Mouse (Mus musculus) ES-Bruce4 (cell line): ENCODE data around the gene Alkbh7. TPM values are rescaled to one million over a fixed set of nuclear protein-coding genes. Genes with fewer than 3 reads are reported as not detected.

Experiments
- H3K27ac ChIP-seq: 2 replicates; pipeline ENCODE4 v1.5.1; 2012; ENCODE audit warnings: low read length, inconsistent platforms; ENCODE audit not compliant: insufficient read depth
- H3K27me3 ChIP-seq: 2 replicates; pipeline ENCODE4 v1.6.1; 2012; ENCODE audit warnings: mild to moderate bottlenecking, low read length, inconsistent platforms; ENCODE audit not compliant: control insufficient read depth, poor library complexity, insufficient read depth, severe bottlenecking
- H3K36me3 ChIP-seq: 2 replicates; pipeline ENCODE4 v1.6.1; 2012; ENCODE audit warnings: inconsistent platforms, mild to moderate bottlenecking, low read length, moderate library complexity; ENCODE audit not compliant: control insufficient read depth, poor library complexity, insufficient read depth, severe bottlenecking
- H3K4me1 ChIP-seq: one replicate; pipeline ENCODE4 v1.8.1; 2011; ENCODE audit warnings: low read length; ENCODE audit not compliant: control insufficient read depth, insufficient read depth
- H3K4me3 ChIP-seq: 2 replicates; pipeline ENCODE4 v1.5.1; 2011; ENCODE audit warnings: low read depth, mild to moderate bottlenecking, low read length
- H3K9ac ChIP-seq: 2 replicates; pipeline ENCODE4 v1.6.1; 2012; ENCODE audit warnings: low read depth, mild to moderate bottlenecking, inconsistent platforms; ENCODE audit not compliant: poor library complexity, severe bottlenecking
- H3K9me3 ChIP-seq: replicated peaks from 2 replicates; pipeline ENCODE4 v1.6.1; 2012; ENCODE audit warnings: mild to moderate bottlenecking, low read length, inconsistent platforms; ENCODE audit not compliant: control insufficient read depth, poor library complexity, insufficient read depth, severe bottlenecking
- CTCF ChIP-seq: IDR thresholded peaks from one replicate; pipeline ENCODE4 v1.8.1; 2011; ENCODE audit warnings: low read depth, low read length
- EP300 ChIP-seq: IDR thresholded peaks from 2 replicates; pipeline ENCODE4 v1.6.1; 2011; ENCODE audit warnings: low read depth, low read length; ENCODE audit not compliant: insufficient read depth
- POLR2A ChIP-seq: IDR thresholded peaks from one replicate; pipeline ENCODE4 v1.8.1; 2011; ENCODE audit warnings: low read length; ENCODE audit not compliant: insufficient read depth
- polyA plus RNA-seq: library from polyadenylated mRNA; stranded (reverse); fragments of >200 nt; gene quantifications from 2 replicates; pipeline ENCODE4 v1.2.4, GENCODE M21; 2011; ENCODE audit warnings: low read depth; ENCODE audit not compliant: missing spikeins, insufficient read depth, insufficient read length

Gene Alkbh7
- polyA plus RNA-seq, 1 experiment = 16.0 TPM

DNA sequence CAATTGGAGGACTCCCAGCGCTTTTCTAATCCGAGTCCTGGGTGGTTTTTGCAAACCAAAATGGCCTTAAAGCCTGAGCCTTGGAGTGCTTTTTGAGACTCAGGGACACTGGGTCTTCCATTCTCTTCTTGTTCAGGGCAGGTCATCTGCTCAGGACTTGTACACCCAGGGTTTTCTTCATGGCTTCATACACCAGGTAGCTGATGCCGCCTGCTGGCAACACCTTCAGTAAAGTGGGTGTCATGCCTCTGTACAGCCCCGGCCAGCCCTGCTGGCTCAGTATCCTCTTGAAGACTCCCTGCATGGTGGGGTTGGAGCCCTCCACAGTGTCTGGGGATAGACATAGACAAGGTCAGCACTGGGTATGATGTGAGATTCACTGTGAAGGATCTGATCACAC, 35.7 kb downstream of the Alkbh7 start:
- no peak overlapping the region; the same call in 1 of the 2 replicates for H3K27ac ChIP-seq
- H3K4me3 ChIP-seq = peak overlapping the region; percentile 88
- H3K9me3 ChIP-seq = no peaks in the 10 kb centered on the region
- no peaks in the 10 kb centered on the region for H3K4me1 ChIP-seq
- peak overlapping the region; percentile 93 for H3K9ac ChIP-seq
- TF ChIP-seq POLR2A (no peak), EP300 (no peak), CTCF (no peak)
- H3K27me3 ChIP-seq = no peaks in the 10 kb centered on the region
- peaks cover 9% of the 10 kb centered on the region for H3K36me3 ChIP-seq

DNA sequence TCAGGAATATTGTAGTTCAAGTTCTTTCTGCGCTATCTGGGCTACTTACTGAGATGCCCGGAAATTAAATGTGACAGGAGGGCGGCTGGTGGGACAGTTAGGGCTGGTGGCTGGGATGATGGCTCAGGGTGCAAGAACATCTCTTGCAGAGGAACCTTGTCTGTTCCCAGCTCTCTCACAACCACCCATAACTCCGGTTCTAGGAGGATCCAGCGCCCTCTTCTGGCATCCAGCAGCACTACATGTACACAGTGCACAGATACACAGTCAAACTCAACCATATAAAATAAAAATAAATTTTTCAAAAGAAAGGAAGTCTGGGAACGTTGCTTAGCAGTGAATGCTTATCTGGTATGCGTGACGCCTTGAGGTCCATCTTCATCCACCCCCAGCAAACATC, 41.8 kb downstream of the Alkbh7 start:
- TF ChIP-seq CTCF (peak; percentile 77), POLR2A (no peak)

DNA sequence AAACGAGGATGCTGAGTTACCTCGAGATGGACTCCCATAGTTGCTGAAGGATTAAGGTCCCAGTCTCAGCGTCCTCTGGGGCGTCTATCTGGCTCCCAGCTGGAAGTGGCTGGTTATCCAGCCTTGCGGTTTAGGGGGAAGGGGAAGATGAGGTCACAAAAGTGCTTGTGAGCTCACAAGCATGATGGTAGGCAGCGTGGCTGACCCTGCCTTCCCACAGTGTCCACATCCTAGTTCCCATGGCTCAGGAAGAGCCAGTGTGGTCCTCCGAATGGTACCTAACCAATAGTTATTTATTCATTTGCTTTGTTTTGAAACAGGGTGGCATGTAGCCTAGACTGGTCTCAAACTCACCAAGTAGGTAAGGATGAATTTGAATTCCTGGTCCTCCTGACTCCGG, 44.4 kb downstream of the Alkbh7 start, which contains the start of gene Slc25a41:
TSS of gene Slc25a41 (minus strand) at position 101 of the 400 bp plus-strand sequence.
- Histone ChIP-seq H3K4me1 (no peaks in the 10 kb centered on the region), H3K36me3 (no peaks in the 10 kb centered on the region), H3K9ac (no peak within 1 kb of the TSS), H3K27ac (no peak within 1 kb of the TSS), H3K27me3 (no peaks in the 10 kb centered on the region), H3K9me3 (no peaks in the 10 kb centered on the region), H3K4me3 (no peak within 1 kb of the TSS)
- TF ChIP-seq POLR2A (no peak), EP300 (no peak)

More for the DNA sequence above, 41.8 kb downstream of the Alkbh7 start:
- Histone ChIP-seq H3K27me3 (no peaks in the 10 kb centered on the region), H3K4me3 (peak overlapping the region; percentile 32; the same call in 1 of the 2 replicates), H3K9ac (peak overlapping the region; percentile 17; the same call in 1 of the 2 replicates), H3K36me3 (no peaks in the 10 kb centered on the region), H3K27ac (no peak overlapping the region), H3K4me1 (no peaks in the 10 kb centered on the region), H3K9me3 (no peaks in the 10 kb centered on the region)

DNA sequence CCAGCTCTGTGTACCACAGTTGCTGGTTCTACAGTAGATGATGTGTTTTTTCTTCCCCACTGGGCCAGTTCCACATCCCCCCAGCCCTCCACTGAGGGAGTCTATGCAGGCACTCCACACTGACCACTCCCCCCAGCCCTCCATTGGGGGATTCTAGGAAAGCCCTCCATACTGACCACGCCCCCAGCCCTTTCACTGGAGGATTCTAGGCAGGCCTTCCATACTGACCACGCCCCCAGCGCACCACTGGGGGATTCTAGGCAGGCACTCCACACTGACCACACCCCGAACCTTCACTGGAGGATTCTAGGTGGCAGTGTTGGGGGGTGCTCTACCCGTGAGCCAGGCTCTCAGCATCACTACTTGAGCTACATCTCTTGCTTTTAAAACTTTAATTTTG, 50.3 kb downstream of the Alkbh7 start:
- Histone ChIP-seq H3K9me3 (no peaks in the 10 kb centered on the region), H3K4me1 (peaks cover 2% of the 10 kb centered on the region), H3K9ac (no peak overlapping the region), H3K27me3 (no peaks in the 10 kb centered on the region), H3K27ac (no peak overlapping the region), H3K36me3 (no peaks in the 10 kb centered on the region), H3K4me3 (peak overlapping the region; percentile 26)
- no peak for TF ChIP-seq POLR2A
- no peak for TF ChIP-seq CTCF
- no peak for TF ChIP-seq EP300

DNA sequence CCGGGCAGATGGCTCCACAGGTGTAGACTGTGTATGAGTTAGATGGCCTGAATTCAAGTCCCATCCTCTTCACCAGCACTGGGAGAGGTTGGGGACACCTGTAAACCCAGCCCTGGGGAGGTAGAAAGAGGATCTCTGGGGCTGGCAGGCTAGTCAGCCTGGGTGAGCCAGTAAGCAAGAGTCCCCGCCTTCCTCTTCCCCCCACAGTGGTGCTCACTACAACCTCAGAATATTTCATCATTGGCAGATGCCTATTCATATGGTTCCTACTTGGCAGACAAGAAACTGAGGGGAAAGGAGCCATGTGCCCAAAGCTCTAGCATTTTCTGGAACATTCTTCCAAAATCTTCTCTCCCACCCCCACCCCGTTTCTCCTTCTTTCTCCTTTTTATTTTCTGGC, 51.7 kb downstream of the Alkbh7 start:
- Histone ChIP-seq H3K4me3 (no peak overlapping the region), H3K36me3 (no peaks in the 10 kb centered on the region), H3K9ac (no peak overlapping the region), H3K4me1 (peaks cover 2% of the 10 kb centered on the region), H3K27me3 (no peaks in the 10 kb centered on the region), H3K9me3 (no peaks in the 10 kb centered on the region), H3K27ac (no peak overlapping the region)
- no peak for TF ChIP-seq POLR2A
- no peak for TF ChIP-seq EP300
- no peak for TF ChIP-seq CTCF

Other genes with a start within 250 kb of the Alkbh7 start
- 8.1 and 10.8 TPM in 2 replicates for gene Nrtn, start 239.8 kb upstream of the Alkbh7 start, polyA plus RNA-seq
- 18.4 and 18.9 TPM in 2 replicates for gene Dus3l, start 232.6 kb upstream of the Alkbh7 start, polyA plus RNA-seq
- gene Prr22, start 227.1 kb upstream of the Alkbh7 start, polyA plus RNA-seq = not detected in 2 replicates
- 27.5 and 30.5 TPM in 2 replicates for gene Rfx2, start 166.3 kb upstream of the Alkbh7 start, polyA plus RNA-seq
- 0.46 and 0.68 TPM in 2 replicates for gene Acsbg2, start 122.9 kb upstream of the Alkbh7 start, polyA plus RNA-seq
- 8.0 and 8.4 TPM in 2 replicates for gene 1700061G19Rik, start 121.9 kb upstream of the Alkbh7 start, polyA plus RNA-seq
- 20.7 and 21.9 TPM in 2 replicates for gene Mllt1, start 61.9 kb upstream of the Alkbh7 start, polyA plus RNA-seq
- gene Acer1, start 15.2 kb upstream of the Alkbh7 start, polyA plus RNA-seq = 0.37 and 0.49 TPM in 2 replicates
- gene Clpp, start 7.0 kb upstream of the Alkbh7 start, polyA plus RNA-seq = 47.7 and 59.9 TPM in 2 replicates
- not detected in 2 replicates for gene Pspn, start 2.7 kb downstream of the Alkbh7 start, polyA plus RNA-seq
- 70.2 and 74.1 TPM in 2 replicates for gene Gtf2f1, start 13.9 kb downstream of the Alkbh7 start, polyA plus RNA-seq
- gene Gm17949, start 14.1 kb downstream of the Alkbh7 start, polyA plus RNA-seq = 0.56 TPM in 1 of 2 replicates, not detected in the other
- gene Khsrp, start 34.2 kb downstream of the Alkbh7 start, polyA plus RNA-seq = 166 and 176 TPM in 2 replicates
- gene Slc25a41, start 44.3 kb downstream of the Alkbh7 start, polyA plus RNA-seq = not detected in 2 replicates
- gene Crb3, start 61.8 kb downstream of the Alkbh7 start, polyA plus RNA-seq = 53.5 and 57.7 TPM in 2 replicates
- 24.2 and 24.5 TPM in 2 replicates for gene Slc25a23, start 62.5 kb downstream of the Alkbh7 start, polyA plus RNA-seq
- gene Dennd1c, start 81.2 kb downstream of the Alkbh7 start, polyA plus RNA-seq = 6.6 and 8.9 TPM in 2 replicates
- gene Tubb4a, start 90.4 kb downstream of the Alkbh7 start, polyA plus RNA-seq = 5.8 and 12.6 TPM in 2 replicates
- gene Tnfsf9, start 108.0 kb downstream of the Alkbh7 start, polyA plus RNA-seq = 8.1 and 9.1 TPM in 2 replicates
- gene Cd70, start 152.4 kb downstream of the Alkbh7 start, polyA plus RNA-seq = not detected in 2 replicates
- not detected in 2 replicates for gene Tnfsf14, start 196.8 kb downstream of the Alkbh7 start, polyA plus RNA-seq
- gene C3, start 230.8 kb downstream of the Alkbh7 start, polyA plus RNA-seq = 0.94 TPM in 1 of 2 replicates, not detected in the other